Mouse (Mus musculus) T-cell, adult 2 months (primary cell): ENCODE measurements around the gene Lmnb2.

Experiments used
- DNase-seq: peaks from one replicate; pipeline ENCODE4 v3.0.0; 2022; ENCODE audit warnings: low spot score

Gene Lmnb2

DNA sequence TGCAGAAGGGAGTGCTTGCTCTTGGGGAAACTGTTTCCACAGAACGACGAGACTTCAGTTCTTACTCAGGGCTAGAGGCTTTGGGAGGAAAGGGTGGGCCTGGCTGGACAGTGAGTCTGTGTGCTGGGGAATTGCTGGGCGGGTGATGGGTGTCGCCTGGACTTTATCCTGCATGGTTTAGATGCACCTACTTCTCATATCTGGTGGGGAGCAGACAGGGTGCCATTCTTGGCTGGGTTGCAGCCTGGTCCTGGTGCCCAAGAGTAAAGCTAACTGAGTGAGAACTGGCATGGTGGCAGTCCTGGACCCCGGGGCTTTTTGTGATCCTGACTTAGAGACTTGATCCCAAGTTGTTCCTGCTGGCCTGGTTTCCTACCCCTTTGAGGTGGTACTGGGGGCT is 61.1 kb downstream of the Lmnb2 start:
- no peak for DNase-seq

- DNase-seq = peak; percentile 21
Measured at GRCm38 (mm10) chr10:80856267-80856666, 61.8 kb downstream of the Lmnb2 start.

DNA sequence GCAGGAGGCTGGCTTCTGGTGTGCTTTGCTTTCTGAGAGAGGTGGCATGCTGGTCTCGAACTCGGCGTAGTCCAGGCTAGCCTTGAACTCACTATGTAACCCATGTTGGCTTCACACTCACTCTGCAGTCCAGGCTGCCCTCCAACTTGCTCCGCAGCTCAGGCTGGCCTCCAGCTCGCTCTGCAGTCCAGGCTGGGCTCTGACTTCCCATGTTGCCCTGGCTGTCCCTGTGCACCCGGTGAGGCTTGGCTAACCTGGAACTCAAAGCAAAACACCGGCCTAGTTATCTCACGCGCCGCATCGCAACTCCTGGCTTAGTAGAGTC is 62.3 kb downstream of the Lmnb2 start:
- DNase-seq = no peak

- DNase-seq = peak; percentile 96
Measured at GRCm38 (mm10) chr10:80854913-80855748, 62.9 kb downstream of the Lmnb2 start, which contains the start of the genes Lsm7 and Sppl2b. Gene Lsm7, minus strand, starts transcription at chr10:80855209. Gene Sppl2b, plus strand, starts transcription at chr10:80855275.
